16 mouse cellular contexts compared by ENCODE assay signal in genomic region chr3:83537231-83537630, GRCm38 (mm10).
A peak's percentile ranks its signal among the peaks of the same experiment; 100 is the strongest.
DNase-seq lines count a peak whose midpoint lies in the region; ATAC-seq and TF ChIP-seq lines count a peak whose summit lies in the region.
"Had no signal": no experiment of that assay in that cellular context is flagged by ENCODE, and none has a peak within 500 bp of the region (broad histone marks: within the 10 kb centered on the region; RNA-seq: fewer than 3 reads in every experiment).

No protein-coding gene starts in this region.

- peak overlapping the region; percentile 28 for H3K4me2 ChIP-seq in limb, embryonic 13.5 days (replicated peaks)
- no peak overlapping the region for H3K4me2 ChIP-seq in hindbrain, embryonic 16.5 days (ENCODE audit: low read length)
- H3K4me2 ChIP-seq: liver, embryonic 12.5 days; midbrain, embryonic 12.5 days had no signal

- WGBS in limb, embryonic 13.5 days, result 27% methylated on average over 4 of the region's 4 CpGs
- 65% methylated on average over 4 of the region's 4 CpGs for WGBS in hindbrain, embryonic 16.5 days

- DNase-seq in heart, adult 11 months, result peak; percentile 42
- no peak for DNase-seq in heart, postnatal 4 days
- DNase-seq in kidney, postnatal 10 days, result peak; percentile 15
- no peak for DNase-seq in kidney, adult 8-10 months
- peak; percentile 64 for DNase-seq in brain, embryonic 14.5 days (ENCODE audit: low read depth)
- DNase-seq in adipocyte (ENCODE audit: low spot score), result no peak
- DNase-seq: cerebellum, adult 8-10 months; heart, adult 18-20 months; lung, postnatal 10 days; right cerebral cortex, postnatal 14 days; thymus, adult 2 months had no signal

- peaks cover 9% of the 10 kb centered on the region for H3K27me3 ChIP-seq in limb, embryonic 13.5 days
- H3K27me3 ChIP-seq in hindbrain, embryonic 16.5 days (replicated peaks; ENCODE audit: control insufficient read depth, insufficient read depth, low read length), result no peaks in the 10 kb centered on the region
- H3K27me3 ChIP-seq: liver, embryonic 12.5 days had no signal

- H3K4me3 ChIP-seq in limb, embryonic 13.5 days, result no peak overlapping the region
- H3K4me3 ChIP-seq in hindbrain, embryonic 16.5 days (ENCODE audit: low read length), result no peak overlapping the region
- H3K4me3 ChIP-seq: forebrain, embryonic 10.5 days; liver, embryonic 12.5 days; midbrain, embryonic 12.5 days had no signal

- TF ChIP-seq POLR2A in brain, embryonic 14.5 days (IDR thresholded peaks at IDR 0.05; ENCODE audit: borderline replicate concordance, extremely low read depth, insufficient read depth, insufficient read length, poor library complexity, severe bottlenecking), result no peak

- H3K4me1 ChIP-seq in limb, embryonic 13.5 days, result peaks cover 37% of the 10 kb centered on the region
- H3K4me1 ChIP-seq in hindbrain, embryonic 16.5 days (ENCODE audit: control insufficient read depth, insufficient read depth, low read depth, low read length), result no peaks in the 10 kb centered on the region
- H3K4me1 ChIP-seq: liver, embryonic 12.5 days had no signal

- TF ChIP-seq CTCF in brain, embryonic 14.5 days (IDR thresholded peaks at IDR 0.05; ENCODE audit: borderline replicate concordance, extremely low read depth, insufficient read depth, insufficient read length), result no peak

- H3K27ac ChIP-seq in limb, embryonic 13.5 days, result 0 out of 2 replicates have a peak overlapping the region, but pooled peaks have one; percentile 0
- no peak overlapping the region for H3K27ac ChIP-seq in hindbrain, embryonic 16.5 days (ENCODE audit: low read depth, low read length)
- H3K27ac ChIP-seq: forebrain, embryonic 10.5 days; liver, embryonic 12.5 days; midbrain, embryonic 12.5 days had no signal

- no peak overlapping the region for H3K9ac ChIP-seq in limb, embryonic 13.5 days
- H3K9ac ChIP-seq in hindbrain, embryonic 16.5 days (ENCODE audit: low read depth, low read length), result no peak overlapping the region
- H3K9ac ChIP-seq: liver, embryonic 12.5 days; midbrain, embryonic 12.5 days had no signal

- H3K36me3 ChIP-seq in limb, embryonic 13.5 days, result no peaks in the 10 kb centered on the region
- H3K36me3 ChIP-seq in hindbrain, embryonic 16.5 days (ENCODE audit: control insufficient read depth, insufficient read depth, low read length), result no peaks in the 10 kb centered on the region
- H3K36me3 ChIP-seq: forebrain, embryonic 10.5 days; liver, embryonic 12.5 days; midbrain, embryonic 12.5 days had no signal

- no peaks in the 10 kb centered on the region for H3K9me3 ChIP-seq in limb, embryonic 13.5 days
- no peaks in the 10 kb centered on the region for H3K9me3 ChIP-seq in hindbrain, embryonic 16.5 days (ENCODE audit: control insufficient read depth, low read length)
- H3K9me3 ChIP-seq: forebrain, embryonic 10.5 days; liver, embryonic 12.5 days; midbrain, embryonic 12.5 days had no signal

- no peak for ATAC-seq in limb, embryonic 13.5 days (ENCODE audit: low FRiP score, low read depth)
- ATAC-seq in hindbrain, embryonic 16.5 days, result no peak
- ATAC-seq: liver, embryonic 12.5 days had no signal

Comparison
In these comparisons a context has a peak if more than half of its experiments do, and no peak if none do; other contexts are left out.
1. DNase-seq: peak in heart, adult 11 months (single experiment), kidney, postnatal 10 days (single experiment) and brain, embryonic 14.5 days (single experiment); none in heart, postnatal 4 days (single experiment), kidney, adult 8-10 months (0 of 2) and adipocyte (single experiment).